8 mouse cellular contexts compared by ENCODE assay signal in the genomic region with DNA sequence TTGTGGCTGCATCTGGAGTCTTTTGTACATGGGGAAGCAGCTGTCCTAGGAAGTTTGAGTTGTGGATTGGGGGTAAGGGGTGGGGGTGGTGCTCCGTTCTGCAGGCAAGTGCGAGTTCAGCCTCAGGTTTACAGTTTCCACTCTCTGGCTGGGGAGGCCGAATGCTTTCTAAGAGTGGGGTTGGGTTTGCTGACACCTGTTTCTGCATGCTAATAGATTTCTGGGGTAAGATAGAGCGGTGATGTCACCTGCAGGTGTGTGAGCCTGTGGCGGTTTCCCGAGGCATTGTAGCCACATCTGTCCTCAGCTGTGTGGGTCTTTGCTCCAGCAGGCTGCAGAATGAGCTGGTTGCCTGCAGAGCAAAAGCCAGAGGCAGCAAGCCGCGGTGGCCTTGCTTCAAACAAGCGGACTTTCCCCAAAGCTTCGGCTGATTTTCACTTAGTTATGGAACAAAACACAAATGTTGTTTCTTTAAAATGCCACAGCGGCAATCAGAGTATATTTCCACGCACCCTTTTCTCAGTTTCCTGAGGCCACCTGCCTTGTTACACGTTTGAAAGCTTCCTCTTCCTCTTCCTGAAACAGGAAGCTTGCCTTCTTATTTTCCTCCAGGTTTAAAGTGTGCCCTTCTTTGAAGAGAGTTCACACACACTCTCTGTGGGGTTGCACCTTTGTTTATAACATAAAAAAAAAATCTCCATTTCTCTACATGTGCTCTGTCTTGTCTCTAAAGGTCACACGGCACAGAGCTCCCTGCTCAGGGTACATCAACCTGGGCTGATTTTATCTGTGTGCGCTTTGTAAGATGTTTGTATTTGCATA.
DNase-seq lines count a peak whose midpoint lies in the region; ATAC-seq lines count a peak whose summit lies in the region.

No protein-coding gene starts in this region.

- 28% methylated on average over 15 of the region's 15 CpGs for WGBS in kidney, embryonic 16.5 days
- 37% methylated on average over 15 of the region's 15 CpGs for WGBS in intestine, embryonic 16.5 days
- 25% methylated on average over 15 of the region's 15 CpGs for WGBS in stomach, embryonic 14.5 days

- no peaks in the 10 kb centered on the region for H3K27me3 ChIP-seq in kidney, embryonic 16.5 days (ENCODE audit: insufficient read depth, low read length)
- H3K27me3 ChIP-seq in intestine, embryonic 16.5 days (replicated peaks; ENCODE audit: control insufficient read depth, insufficient read depth, low read length): no peaks in the 10 kb centered on the region
- no peaks in the 10 kb centered on the region for H3K27me3 ChIP-seq in stomach, embryonic 14.5 days (ENCODE audit: control insufficient read depth, insufficient read depth, low read length)

- peaks cover 38% of the 10 kb centered on the region for H3K4me1 ChIP-seq in kidney, embryonic 16.5 days (ENCODE audit: insufficient read depth, low read length)
- H3K4me1 ChIP-seq in intestine, embryonic 16.5 days (ENCODE audit: control insufficient read depth, insufficient read depth, low read length): 0 out of 2 replicates have a peak, but pooled peaks cover 2% of the 10 kb centered on the region
- H3K4me1 ChIP-seq in stomach, embryonic 14.5 days (ENCODE audit: control insufficient read depth, insufficient read depth, low read length): peaks cover 9% of the 10 kb centered on the region

- no peak overlapping the region for H3K4me3 ChIP-seq in kidney, embryonic 16.5 days (ENCODE audit: low read length)
- no peak overlapping the region for H3K4me3 ChIP-seq in intestine, embryonic 16.5 days (ENCODE audit: low read length)
- no peak overlapping the region for H3K4me3 ChIP-seq in stomach, embryonic 14.5 days (ENCODE audit: low read depth, low read length)

- 0 out of 2 replicates have a peak overlapping the region, but pooled peaks have one; percentile 35 for H3K9ac ChIP-seq in kidney, embryonic 16.5 days (replicated peaks; ENCODE audit: low read length)
- H3K9ac ChIP-seq in intestine, embryonic 16.5 days (ENCODE audit: low read depth, low read length): no peak overlapping the region
- H3K9ac ChIP-seq in stomach, embryonic 14.5 days (replicated peaks; ENCODE audit: low read depth, low read length): no peak overlapping the region

- no peak for ATAC-seq in kidney, embryonic 16.5 days (ENCODE audit: low FRiP score, low TSS enrichment)
- peak; percentile 36 for ATAC-seq in activated CD4-positive, CD25-positive, alpha-beta regulatory T cell, adult 4 months
- ATAC-seq in intestine, embryonic 16.5 days: peak; percentile 44; the same call in 1 of the 2 replicates
- ATAC-seq in stomach, embryonic 14.5 days (ENCODE audit: insufficient number of reproducible peaks, insufficient read depth, low FRiP score, low read depth): no peak

- no peak for DNase-seq in kidney, postnatal 25 days
- no peak for DNase-seq in urinary bladder, postnatal 36 days (ENCODE audit: low spot score in 2 of 2)
- no peak for DNase-seq in right cerebral cortex, postnatal 10 days (ENCODE audit: low spot score in 2 of 2)
- no peak for DNase-seq in adrenal gland, adult 18-20 months (ENCODE audit: low spot score in 2 of 2)

- peak overlapping the region; percentile 68 for H3K27ac ChIP-seq in kidney, embryonic 16.5 days (ENCODE audit: low read length)
- H3K27ac ChIP-seq in intestine, embryonic 16.5 days (ENCODE audit: low read length): no peak overlapping the region
- H3K27ac ChIP-seq in stomach, embryonic 14.5 days (ENCODE audit: low read length): 0 out of 2 replicates have a peak overlapping the region, but pooled peaks have one; percentile 10

- no peaks in the 10 kb centered on the region for H3K9me3 ChIP-seq in kidney, embryonic 16.5 days (ENCODE audit: low read length)
- no peaks in the 10 kb centered on the region for H3K9me3 ChIP-seq in intestine, embryonic 16.5 days (ENCODE audit: control insufficient read depth, low read length)
- no peaks in the 10 kb centered on the region for H3K9me3 ChIP-seq in stomach, embryonic 14.5 days (ENCODE audit: control insufficient read depth, low read depth, low read length)

- no peak overlapping the region for H3K4me2 ChIP-seq in kidney, embryonic 16.5 days (replicated peaks; ENCODE audit: low read depth, low read length)
- no peak overlapping the region for H3K4me2 ChIP-seq in intestine, embryonic 16.5 days (ENCODE audit: low read depth, low read length)
- no peak overlapping the region for H3K4me2 ChIP-seq in stomach, embryonic 14.5 days (replicated peaks; ENCODE audit: low read depth, low read length)

- H3K36me3 ChIP-seq in kidney, embryonic 16.5 days (ENCODE audit: insufficient read depth, low read length): no peaks in the 10 kb centered on the region
- H3K36me3 ChIP-seq in intestine, embryonic 16.5 days (ENCODE audit: control insufficient read depth, insufficient read depth, low read length): no peaks in the 10 kb centered on the region
- no peaks in the 10 kb centered on the region for H3K36me3 ChIP-seq in stomach, embryonic 14.5 days (ENCODE audit: control insufficient read depth, insufficient read depth, low read length)

Comparison
In these comparisons a context has a peak if more than half of its experiments do, and no peak if none do; other contexts are left out.
1. ATAC-seq: peak in activated CD4-positive, CD25-positive, alpha-beta regulatory T cell, adult 4 months (single experiment) and intestine, embryonic 16.5 days (single experiment); none in kidney, embryonic 16.5 days (single experiment) and stomach, embryonic 14.5 days (single experiment).